Mouse (Mus musculus): Measurements from ENCODE around the gene Tha1. TPM values are rescaled to one million over a fixed set of nuclear protein-coding genes. Genes with fewer than 3 reads are reported as not detected.
"Not testable (repeated sequence)": the region's sequence is repeated elsewhere in the genome, so short reads cannot be mapped to it uniquely, and the experiment has no call there.

The Tha1 gene
- total RNA-seq, 2 experiments from 2014 or later, result 9.4 to 13.0 TPM

DNA sequence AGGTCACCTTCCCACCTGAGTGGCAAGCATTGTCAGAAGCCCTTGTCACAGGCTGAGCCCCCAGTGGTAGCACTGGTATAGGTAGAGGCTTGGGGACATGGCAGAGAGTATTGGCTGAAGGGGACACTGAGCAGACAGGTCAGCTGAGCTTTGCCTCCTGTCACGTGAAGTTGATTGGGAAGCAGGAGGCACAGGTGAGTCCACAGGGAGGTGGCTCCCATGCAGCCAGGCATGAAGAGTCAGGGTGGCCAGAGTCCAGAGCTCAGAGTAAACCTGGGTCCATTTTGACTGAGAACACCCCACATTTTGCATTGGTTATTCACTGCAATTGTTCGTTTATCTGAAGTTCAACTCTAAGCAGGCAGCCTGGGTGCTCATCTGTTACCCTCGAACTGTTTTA, 20.4 kb downstream of the Tha1 start:
- no peak for DNase-seq (ENCODE audit: low spot score in 2 of 2)

DNA sequence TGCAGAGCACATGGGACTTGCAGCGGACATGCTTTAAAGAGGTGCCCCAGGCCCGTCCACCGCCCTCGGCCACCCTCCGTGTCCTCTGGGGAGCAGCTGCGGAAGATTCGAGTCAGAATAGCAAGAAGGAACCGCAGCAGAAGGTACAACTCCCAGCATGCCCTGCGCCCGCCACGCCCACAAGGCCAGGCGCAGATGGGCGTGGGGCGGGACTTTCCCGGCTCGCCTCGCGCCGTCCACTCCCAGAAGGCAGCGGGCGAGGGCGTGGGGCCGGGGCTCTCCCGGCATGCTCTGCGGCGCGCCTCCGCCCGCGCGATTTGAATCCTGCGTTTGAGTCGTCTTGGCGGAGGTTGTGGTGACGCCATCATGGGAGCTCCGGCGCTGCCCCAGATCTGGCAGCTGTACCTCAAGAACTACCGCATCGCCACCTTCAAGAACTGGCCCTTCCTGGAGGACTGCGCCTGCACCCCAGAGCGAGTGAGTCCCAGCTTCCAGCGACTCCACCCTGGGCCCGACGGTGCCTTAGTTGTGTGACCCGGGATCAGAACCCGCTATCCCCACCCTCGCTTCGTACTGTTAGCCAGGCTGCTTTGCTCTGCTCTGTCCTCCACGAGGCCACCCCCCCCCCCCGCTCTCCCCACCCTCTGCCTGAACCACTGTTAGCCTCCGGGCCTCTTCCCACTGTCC, 24.2 kb downstream of the Tha1 start, which contains the start of gene Birc5:
TSS of gene Birc5 (plus strand) at position 267 of the 687 bp plus-strand sequence.
- DNase-seq (ENCODE audit: low spot score in 2 of 2), result peak; percentile 96 to 98

GRCm38 (mm10) chr11:117848271-117848984, 24.9 kb downstream of the Tha1 start:
- peak in 1 of 2 experiments; percentile 39 for DNase-seq (ENCODE audit: low spot score in 2 of 2)

DNA sequence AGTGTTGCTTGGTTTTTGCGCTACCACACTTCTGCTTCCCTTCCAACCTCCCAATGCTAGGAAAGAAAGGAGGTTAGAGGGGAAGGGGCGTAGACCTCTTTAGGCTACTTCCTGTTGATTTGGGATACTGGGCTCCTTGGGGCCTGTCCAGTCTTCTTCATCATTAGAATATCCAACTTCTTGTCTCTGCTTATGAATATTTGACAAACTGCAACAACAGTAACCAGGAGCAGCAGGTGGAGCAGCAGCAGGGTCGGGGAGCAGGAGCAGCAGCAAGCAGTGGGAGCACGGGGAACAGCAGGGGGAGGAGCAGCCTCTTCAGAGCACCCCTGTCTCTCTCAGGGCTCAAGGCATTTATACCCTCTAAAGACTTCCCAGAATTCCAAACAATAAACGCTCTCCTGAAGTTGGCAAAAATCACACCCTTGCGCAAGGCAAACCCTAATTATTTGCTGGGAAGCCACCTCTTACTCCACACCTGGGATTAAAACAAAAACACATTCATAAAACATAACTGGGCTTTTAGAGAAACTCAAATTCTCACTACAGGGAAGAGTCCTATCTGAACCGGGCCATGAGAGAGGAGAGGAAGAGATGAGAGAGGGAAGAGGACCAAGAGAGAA, 25.6 kb downstream of the Tha1 start:
- no peak for DNase-seq (ENCODE audit: low spot score in 2 of 2)

DNA sequence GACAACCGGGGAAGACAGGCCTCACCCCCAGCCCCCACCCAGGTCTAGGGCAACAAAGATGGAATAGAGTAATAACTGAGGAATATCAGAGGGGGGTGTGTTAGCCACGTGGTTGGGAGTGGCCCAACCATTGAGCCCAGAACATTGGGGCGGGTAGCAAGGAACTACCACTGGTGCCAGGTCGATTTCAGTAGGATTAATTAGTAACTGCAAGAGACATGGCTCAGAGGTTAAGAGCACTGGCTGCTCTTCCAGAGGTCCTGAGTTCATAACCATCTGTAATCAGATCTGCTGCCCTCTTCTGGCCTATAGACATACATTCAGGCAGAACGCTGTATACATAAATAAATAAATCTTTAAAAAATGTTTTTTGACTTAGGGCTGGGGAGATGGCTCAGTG, 26.6 kb downstream of the Tha1 start:
- no peak for DNase-seq (ENCODE audit: low spot score in 2 of 2)

DNA sequence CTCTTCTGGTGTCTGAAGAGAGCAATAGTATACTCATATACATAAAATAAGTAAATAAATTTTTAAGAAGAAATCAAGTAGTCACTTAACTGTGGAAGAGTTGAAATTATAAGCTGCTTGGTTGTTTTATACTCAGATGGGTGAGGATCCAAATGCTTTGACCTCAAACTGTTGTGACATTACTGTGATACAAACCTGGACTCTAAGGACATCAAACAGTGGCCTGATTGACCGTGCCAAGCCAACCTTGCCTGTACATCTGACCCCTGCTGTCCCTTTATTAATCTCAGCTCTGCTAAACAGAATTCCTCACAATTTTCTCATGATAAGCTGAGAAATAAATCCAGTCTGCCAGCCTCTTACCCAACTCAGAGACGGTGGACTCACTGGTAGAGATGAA, 27.6 kb downstream of the Tha1 start:
- DNase-seq (ENCODE audit: low spot score in 2 of 2), result no peak

DNA sequence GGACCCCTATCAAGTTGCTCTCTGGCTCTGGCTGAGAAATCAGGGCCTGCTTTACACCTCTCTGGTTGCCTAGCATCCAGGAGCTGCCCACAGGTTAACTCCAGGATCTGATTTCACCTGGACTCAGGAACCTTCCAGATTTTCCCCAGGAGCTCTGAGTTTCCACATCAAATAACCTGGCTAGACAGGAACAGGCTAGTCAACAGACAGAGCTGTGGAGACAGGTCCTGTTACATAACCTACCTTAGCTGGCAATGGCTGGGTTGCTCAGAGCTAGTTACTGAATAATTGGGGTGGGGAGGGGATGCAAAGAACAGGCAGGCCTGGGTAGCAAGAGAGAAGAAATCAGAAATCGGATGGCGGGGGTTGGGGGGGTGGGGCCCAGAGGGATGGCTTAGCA, 28.3 kb downstream of the Tha1 start:
- no peak for DNase-seq (ENCODE audit: low spot score in 2 of 2)

GRCm38 (mm10) chr11:117843434-117843833, 29.8 kb downstream of the Tha1 start:
- no peak for DNase-seq (ENCODE audit: low spot score in 2 of 2)

DNA sequence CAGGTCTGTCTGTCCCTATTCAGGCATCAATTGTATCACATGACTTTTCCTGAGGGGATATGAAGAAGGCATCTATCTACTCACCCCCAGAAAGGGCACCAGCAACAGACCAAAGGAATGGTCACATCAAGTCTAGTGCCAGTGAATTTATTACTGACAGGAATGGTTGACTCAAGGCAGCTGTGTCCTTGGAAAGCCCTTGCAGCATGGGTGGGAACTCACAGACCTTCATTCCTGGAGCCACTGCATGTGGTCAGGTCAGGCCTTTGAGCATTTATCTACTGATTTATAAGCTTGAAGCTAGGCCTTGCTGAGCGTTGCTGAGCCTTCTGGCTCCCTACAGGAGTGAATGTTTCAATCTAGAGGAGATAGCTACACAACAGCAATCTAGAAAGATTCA, 32.4 kb downstream of the Tha1 start:
- no peak for DNase-seq (ENCODE audit: low spot score in 2 of 2)

DNA sequence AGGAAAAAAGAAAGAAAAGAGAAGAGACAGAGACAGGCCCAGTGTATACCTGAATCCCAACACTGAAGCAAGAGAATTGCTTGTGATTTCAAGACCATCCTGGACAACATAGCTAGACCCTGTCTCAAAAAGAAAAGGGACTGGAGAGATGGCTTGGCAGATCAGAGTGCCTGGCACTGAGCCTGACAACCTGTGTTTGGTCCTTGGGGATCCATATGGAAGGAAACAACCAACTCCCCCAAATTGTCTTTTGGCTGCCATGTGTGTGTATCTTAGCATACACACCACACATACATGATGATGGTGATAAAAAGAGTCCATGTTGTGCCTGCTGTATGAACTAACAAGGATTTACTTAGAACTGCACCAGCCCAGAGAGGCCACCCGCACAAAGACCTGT, 34.3 kb downstream of the Tha1 start:
- no peak for DNase-seq (ENCODE audit: low spot score in 2 of 2)

- no peak for DNase-seq (ENCODE audit: low spot score in 2 of 2)
Observed at GRCm38 (mm10) chr11:117838572-117838971, 34.7 kb downstream of the Tha1 start.

DNA sequence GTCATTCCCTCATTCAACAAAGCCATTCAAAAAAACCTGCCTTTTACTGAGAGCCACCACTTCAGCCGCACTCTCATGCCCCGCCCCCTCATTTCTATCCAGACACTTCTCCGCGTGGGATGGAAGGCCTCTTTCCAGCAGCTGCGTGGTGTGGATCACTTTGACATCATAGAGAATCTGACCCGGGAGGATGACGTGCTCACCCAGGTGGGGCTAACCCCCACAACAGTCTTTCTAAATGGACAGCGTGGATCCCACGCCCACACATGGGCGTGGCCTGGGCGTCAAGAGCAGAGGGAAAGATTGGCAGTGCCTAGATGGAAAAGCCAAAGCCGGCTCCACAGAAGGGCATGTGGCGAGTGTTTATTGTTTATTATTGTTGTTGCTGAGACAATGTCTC, 37.0 kb downstream of the Tha1 start:
- DNase-seq (ENCODE audit: low spot score in 2 of 2), result no peak

GRCm38 (mm10) chr11:117834086-117834485, 39.2 kb downstream of the Tha1 start:
- no peak for DNase-seq (ENCODE audit: low spot score in 2 of 2)

- not testable (repeated sequence) for DNase-seq (ENCODE audit: low spot score in 2 of 2)
Observed at GRCm38 (mm10) chr11:117833509-117833908, 39.8 kb downstream of the Tha1 start.

DNA sequence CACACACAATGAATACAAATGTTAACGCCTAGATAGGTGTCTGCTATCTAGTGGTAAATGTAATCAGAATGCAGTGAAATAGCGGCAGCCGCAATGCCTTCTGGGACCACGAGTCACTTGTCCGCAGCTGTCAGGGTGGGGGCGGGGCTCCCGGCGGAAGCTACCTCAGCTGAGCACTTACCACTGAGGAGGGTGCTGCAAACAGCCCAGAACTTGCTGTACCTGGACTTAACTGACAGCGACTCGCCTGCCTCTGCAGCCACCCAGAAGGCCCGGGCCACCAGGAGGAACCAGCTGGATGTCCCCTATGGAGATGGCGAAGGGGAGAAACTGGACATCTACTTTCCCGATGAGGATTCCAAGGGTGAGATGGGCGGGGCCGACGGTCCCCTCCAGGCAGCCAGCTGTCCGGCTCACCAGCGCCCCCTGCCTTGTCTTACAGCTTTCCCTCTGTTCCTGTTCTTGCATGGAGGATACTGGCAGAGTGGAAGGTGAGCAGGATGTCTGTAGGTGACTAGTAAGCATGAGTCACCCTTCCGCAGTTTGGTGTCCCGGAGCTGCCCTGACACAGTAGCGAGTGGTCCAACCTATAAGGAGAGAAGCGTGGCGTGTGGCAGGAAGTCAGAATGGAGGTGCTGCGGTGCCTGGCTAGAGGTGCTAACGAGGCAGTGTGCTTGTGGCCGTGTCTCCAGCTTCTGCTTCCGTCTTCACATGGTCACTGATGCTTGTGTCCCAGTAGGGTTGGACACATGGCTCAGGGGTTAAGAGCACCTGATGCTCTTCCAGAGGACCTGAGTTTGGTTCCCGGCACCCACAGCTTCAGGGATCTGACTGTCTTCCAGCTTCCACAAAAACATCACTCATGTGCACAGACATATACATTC, 41.0 kb downstream of the Tha1 start:
- peak; percentile 52 to 76 for DNase-seq (ENCODE audit: low spot score in 2 of 2)

- DNase-seq (ENCODE audit: low spot score in 2 of 2), result no peak
Observed at GRCm38 (mm10) chr11:117830401-117830800, 42.9 kb downstream of the Tha1 start.

- no peak for DNase-seq (ENCODE audit: low spot score in 2 of 2)
Observed at GRCm38 (mm10) chr11:117829671-117830215, 43.5 kb downstream of the Tha1 start.

- DNase-seq (ENCODE audit: low spot score in 2 of 2), result no peak
Observed at GRCm38 (mm10) chr11:117828888-117829604, 44.2 kb downstream of the Tha1 start.

- no peak for DNase-seq (ENCODE audit: low spot score in 2 of 2)
Observed at GRCm38 (mm10) chr11:117828149-117828887, 45.0 kb downstream of the Tha1 start.

DNA sequence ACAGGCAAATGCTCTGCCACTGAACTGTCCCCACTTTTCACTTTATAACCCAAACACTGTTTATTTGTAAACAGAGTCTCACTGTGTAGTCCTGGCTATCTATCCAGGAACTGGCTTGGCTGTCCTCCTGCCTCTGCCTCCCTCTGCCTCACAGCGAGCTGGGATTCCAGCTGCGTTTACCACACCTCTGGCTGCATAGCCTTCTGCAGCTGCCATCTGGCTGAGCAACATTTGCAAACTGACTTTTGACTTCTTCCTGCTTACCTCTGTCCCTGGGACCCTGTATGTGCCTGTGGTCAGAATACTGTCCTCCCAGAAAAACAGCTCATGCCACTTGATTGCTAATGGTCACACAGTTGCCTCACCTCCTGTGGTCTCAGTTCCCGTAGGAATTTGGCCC, 45.9 kb downstream of the Tha1 start:
- no peak for DNase-seq (ENCODE audit: low spot score in 2 of 2)
